Mouse (Mus musculus) liver, embryonic 16.5 days (tissue): ENCODE measurements around the gene Gadd45g. TPM values are rescaled to one million over a fixed set of nuclear protein-coding genes. Genes with fewer than 3 reads are reported as not detected.

Source experiments
- ATAC-seq: fragments of 200-750 bp; cut with Nextera tagmentation; 2 replicates; pipeline ENCODE4 v1.8.0; 2017; ENCODE audit warnings: low read depth, mild to moderate bottlenecking, moderate number of reproducible peaks, moderate library complexity
- H3K27ac ChIP-seq: fragments of 300-500 bp; sonication (generic); 2 replicates; pipeline ENCODE4 v1.5.1; 2014; ENCODE audit warnings: mild to moderate bottlenecking, low read length
- H3K27me3 ChIP-seq: fragments of 300-500 bp; sonication (generic); 2 replicates; pipeline ENCODE4 v1.6.1; 2014; ENCODE audit warnings: low read depth, low read length, mixed read lengths; ENCODE audit not compliant: control insufficient read depth, insufficient read depth
- H3K36me3 ChIP-seq: fragments of 300-500 bp; sonication (generic); 2 replicates; pipeline ENCODE4 v1.6.1; 2014; ENCODE audit warnings: mild to moderate bottlenecking; ENCODE audit not compliant: control insufficient read depth, insufficient read depth
- H3K4me1 ChIP-seq: fragments of 300-500 bp; sonication (generic); 2 replicates; pipeline ENCODE4 v1.6.1; 2014; ENCODE audit warnings: low read depth, low read length, mixed read lengths; ENCODE audit not compliant: control insufficient read depth
- H3K4me2 ChIP-seq: fragments of 300-500 bp; sonication (generic); 2 replicates; pipeline ENCODE4 v1.6.1; 2014; ENCODE audit warnings: low read depth, low read length, mixed read lengths
- H3K4me3 ChIP-seq: fragments of 300-500 bp; sonication (generic); 2 replicates; pipeline ENCODE4 v1.5.1; 2014; ENCODE audit warnings: low read depth, mild to moderate bottlenecking, low read length
- H3K9ac ChIP-seq: fragments of 300-500 bp; sonication (generic); 2 replicates; pipeline ENCODE4 v1.6.1; 2014; ENCODE audit warnings: low read depth, low read length
- H3K9me3 ChIP-seq: fragments of 300-500 bp; sonication (generic); replicated peaks from 2 replicates; pipeline ENCODE4 v1.6.1; 2016; ENCODE audit warnings: low read length; ENCODE audit not compliant: control insufficient read depth
- WGBS: fragments of 180-500 bp; shearing (Covaris S2); extraction: QIAGEN DNeasy Blood & Tissue Kit; methylation state at CpG from one replicate; pipeline ENCODE4 v1.1.7; 2014; ENCODE audit not compliant: insufficient replicate concordance; 5-methylcytosine and 5-hydroxymethylcytosine counted together
- polyA plus RNA-seq: library from polyadenylated mRNA; unstranded; fragments of >200 nt; fragmentation: Nextera tagmentation; extraction: Ambion mirVana; gene quantifications from 2 replicates; pipeline ENCODE4 v1.2.1, GENCODE M21; 2015

The Gadd45g gene
- polyA plus RNA-seq, 1 experiment from 2014 or later, result 11.7 TPM

DNA sequence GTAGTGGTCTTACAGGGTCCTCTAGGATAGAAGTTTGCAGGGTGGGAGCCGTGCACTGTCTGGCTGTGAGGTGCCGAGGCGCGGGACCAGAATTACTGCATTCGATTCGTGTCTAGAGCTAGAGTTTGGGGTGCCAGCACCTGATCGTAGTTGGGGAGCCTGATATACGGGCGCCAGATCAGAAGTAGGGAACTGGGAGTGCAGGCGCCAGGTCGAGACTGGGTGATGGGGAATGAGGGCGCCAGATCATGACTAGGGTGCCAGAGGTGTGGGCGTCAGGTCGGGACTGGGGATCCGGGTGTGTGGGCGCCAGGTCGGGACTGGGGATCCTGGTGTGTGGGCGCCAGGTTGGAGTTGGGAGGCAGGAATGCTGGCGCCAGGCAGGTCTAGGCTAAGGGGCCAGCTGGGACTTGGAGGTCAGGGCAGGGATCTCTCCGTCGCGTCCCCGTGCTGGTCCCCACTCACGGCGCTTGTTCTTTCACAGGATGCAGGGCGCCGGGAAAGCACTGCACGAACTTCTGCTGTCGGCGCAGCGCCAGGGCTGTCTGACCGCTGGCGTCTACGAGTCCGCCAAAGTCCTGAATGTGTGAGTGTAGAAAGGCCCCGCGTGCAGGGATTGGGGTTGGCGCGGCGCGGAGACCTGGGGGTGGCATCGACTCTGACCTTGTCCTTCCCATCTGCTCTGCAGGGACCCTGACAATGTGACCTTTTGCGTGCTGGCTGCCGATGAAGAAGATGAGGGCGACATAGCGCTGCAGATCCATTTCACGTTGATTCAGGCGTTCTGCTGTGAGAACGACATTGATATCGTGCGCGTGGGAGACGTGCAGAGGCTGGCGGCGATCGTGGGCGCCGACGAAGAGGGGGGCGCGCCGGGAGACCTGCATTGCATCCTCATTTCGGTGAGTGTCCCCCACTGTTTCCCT lies 653 bp downstream of the Gadd45g start:
- no peak; the same call in 1 of the 2 replicates for ATAC-seq
- Histone ChIP-seq H3K27ac (peak overlapping the region; percentile 91), H3K4me3 (peak overlapping the region; percentile 83), H3K9me3 (no peaks in the 10 kb centered on the region), H3K4me2 (peak overlapping the region; percentile 99), H3K9ac (peak overlapping the region; percentile 87), H3K36me3 (no peaks in the 10 kb centered on the region), H3K27me3 (no peaks in the 10 kb centered on the region; the same call in 1 of the 2 replicates), H3K4me1 (peaks cover 66% of the 10 kb centered on the region)
- under 1% methylated on average over 63 of the region's 63 CpGs for WGBS

DNA sequence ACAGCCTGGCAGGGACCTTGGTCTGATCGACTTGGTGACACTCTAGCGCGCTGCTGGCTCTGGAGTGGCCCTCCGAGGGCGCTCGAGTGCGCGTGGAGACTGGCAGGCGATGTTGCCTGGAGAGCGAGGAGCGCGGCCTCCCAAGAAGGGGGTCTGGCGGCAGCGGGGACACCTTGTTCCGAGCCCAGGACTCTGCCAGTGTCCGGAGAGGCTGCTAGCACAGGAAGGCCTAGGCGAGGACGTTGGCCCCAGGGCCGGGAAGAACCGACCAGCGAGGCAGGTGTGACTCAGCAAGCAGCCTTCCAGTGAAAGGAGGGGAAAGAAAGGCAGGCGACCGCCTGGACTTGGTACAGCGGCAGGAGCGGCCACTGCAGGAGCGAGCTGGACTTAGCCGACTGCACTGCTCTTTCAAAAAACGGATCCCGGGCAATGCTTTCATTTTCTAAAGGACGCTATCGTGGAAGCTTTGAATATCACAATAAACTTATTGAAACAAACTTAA lies 1.6 kb downstream of the Gadd45g start:
- Histone ChIP-seq H3K9ac (peak overlapping the region; percentile 87), H3K36me3 (no peaks in the 10 kb centered on the region), H3K27me3 (no peaks in the 10 kb centered on the region; the same call in 1 of the 2 replicates), H3K4me3 (peak overlapping the region; percentile 83), H3K27ac (peak overlapping the region; percentile 91), H3K4me1 (peaks cover 57% of the 10 kb centered on the region), H3K4me2 (peak overlapping the region; percentile 99), H3K9me3 (no peaks in the 10 kb centered on the region)
- WGBS, result under 1% methylated on average over 31 of the region's 31 CpGs
- peak; percentile 44 for ATAC-seq

DNA sequence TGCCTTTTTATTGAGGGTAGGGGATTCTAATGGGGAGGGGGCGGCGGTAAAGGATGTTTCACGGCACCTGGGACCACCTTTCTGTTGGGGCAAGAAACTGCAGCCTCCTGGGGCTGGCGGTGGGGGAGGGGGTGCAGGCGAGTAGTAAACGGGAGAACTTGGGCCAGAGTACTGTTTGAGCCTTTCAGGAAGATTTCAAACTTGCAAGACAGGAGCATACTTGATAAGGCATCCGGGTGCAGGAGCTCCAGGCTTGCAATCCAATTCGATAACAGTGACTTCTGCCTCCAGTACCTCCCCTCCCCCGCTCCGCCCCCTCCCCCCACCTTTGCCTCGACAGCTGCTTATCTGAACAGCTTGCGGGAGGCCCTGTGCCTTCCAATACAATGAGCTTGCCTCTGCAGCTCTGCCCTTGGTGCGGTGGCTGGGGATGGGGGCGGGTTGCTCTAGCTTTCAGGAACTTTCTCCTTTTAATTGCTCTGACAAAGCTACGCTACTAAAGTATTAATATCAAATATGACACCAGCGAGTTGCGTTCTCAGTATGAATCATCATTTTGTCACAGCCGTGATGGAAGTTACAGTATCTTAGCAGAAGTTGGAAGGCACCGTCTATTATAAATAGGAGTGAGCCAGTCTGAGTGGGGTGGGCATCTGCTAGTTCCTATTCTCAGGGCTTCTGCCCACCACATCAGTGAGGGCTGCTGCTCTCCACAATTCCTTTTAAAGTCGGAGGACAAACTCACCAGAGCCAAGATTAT lies 2.2 kb downstream of the Gadd45g start:
- Histone ChIP-seq H3K4me1 (peaks cover 57% of the 10 kb centered on the region), H3K36me3 (no peaks in the 10 kb centered on the region), H3K27ac (peak overlapping the region; percentile 91), H3K27me3 (no peaks in the 10 kb centered on the region; the same call in 1 of the 2 replicates), H3K4me2 (peak overlapping the region; percentile 99), H3K4me3 (peak overlapping the region; percentile 83), H3K9me3 (no peaks in the 10 kb centered on the region), H3K9ac (peak overlapping the region; percentile 87)
- WGBS, result under 1% methylated on average over 20 of the region's 20 CpGs
- peak; percentile 72 for ATAC-seq

DNA sequence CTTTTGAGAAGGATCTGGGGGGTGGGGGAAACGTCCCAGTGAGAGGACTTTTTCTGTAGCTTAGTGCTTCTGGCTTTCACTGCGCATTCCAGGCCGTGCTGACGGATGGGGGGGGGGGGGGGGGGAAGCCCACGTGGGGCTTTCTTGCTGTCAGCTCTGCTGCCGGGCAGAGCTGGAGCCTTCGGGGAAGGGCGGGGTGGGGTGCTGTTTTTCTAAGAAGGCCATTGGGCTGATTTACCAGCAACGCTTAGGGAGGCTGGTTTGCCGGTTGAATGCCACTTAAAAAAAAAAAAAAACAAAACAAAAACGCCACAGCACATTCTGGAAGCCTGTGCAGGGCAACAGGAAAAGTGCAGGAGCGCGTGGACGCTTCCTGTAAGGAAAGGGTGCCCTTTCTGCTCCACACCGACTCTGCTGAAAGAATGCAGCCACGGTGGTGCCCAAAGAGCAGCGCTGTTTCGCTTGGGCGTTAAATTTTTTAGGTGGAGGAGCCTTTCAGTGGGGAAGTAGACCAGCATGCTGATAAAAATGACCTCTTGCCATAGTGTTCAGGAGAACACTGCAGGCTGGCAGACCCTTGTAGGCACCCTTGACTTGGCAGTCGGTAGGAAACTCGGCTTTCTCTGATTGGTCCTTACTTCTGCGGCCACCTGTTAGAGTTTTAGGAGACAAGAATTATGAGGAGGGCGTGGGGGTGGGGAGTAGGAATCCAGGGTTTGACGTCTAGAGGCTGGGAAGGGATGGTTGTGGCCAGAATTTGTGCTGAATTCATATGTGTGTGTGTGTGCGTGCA lies 3.0 kb downstream of the Gadd45g start:
- Histone ChIP-seq H3K27ac (peak overlapping the region; percentile 91), H3K4me1 (peaks cover 57% of the 10 kb centered on the region), H3K36me3 (no peaks in the 10 kb centered on the region), H3K9me3 (no peaks in the 10 kb centered on the region), H3K27me3 (no peaks in the 10 kb centered on the region; the same call in 1 of the 2 replicates), H3K9ac (peak overlapping the region; percentile 87), H3K4me2 (peak overlapping the region; percentile 99), H3K4me3 (peak overlapping the region; percentile 83)
- peak; percentile 12 for ATAC-seq
- 5% methylated on average over 23 of the region's 25 CpGs for WGBS

DNA sequence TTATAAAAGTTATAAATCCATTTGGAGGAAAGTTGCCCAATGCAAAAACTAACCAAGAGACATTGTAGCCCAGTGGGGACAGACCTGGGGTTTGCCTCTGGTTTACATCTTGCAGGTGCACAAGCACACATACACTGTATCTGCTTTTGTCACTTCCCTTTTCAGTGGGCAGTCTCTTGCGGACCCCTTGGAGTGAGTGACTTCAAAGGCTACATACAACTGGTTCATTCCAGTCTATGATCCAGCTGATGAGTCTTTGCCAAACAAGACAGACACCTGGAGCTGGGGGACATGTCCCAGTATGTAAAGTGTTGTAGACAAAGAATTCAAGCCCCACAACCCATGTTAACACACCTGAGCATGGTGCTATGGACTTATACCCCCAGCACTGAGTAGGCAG lies 4.1 kb downstream of the Gadd45g start:
- Histone ChIP-seq H3K27me3 (no peaks in the 10 kb centered on the region; the same call in 1 of the 2 replicates), H3K9ac (no peak overlapping the region), H3K27ac (no peak overlapping the region), H3K9me3 (no peaks in the 10 kb centered on the region), H3K4me3 (no peak overlapping the region), H3K36me3 (no peaks in the 10 kb centered on the region), H3K4me1 (peaks cover 50% of the 10 kb centered on the region), H3K4me2 (no peak overlapping the region)
- ATAC-seq, result no peak
- 63% methylated on average over 1 of the region's 1 CpGs for WGBS

DNA sequence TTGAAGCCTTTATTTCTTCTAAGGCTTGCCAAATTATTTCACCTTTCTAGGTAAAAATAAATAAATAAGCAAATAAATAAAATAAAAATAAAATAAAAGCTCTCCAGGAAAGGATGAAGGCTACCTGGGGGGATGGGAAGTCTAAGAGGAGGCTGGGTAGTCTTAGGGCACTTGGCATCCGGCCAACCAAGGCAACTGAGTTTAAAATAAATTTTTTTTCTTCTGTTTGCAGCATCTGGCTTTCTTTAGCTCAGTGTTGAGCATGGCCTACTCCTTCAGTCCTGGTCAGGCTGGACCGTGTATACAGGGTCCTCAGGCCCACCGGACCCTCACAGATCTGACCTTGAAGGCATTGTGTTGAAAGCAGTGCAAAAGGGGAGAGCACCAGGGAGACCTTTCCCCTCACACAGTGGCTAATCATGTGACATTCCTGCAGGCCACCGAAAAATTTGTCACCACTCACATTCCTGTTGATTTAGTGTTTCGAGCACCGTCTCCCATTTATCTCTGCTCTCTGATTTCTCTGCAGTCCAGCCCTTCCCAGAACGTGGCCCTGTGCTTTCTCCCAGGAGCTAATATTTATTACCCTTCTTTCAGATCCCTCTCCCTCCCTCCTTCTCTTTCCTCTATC lies 6.2 kb downstream of the Gadd45g start:
- H3K36me3 ChIP-seq, result no peaks in the 10 kb centered on the region
- H3K27me3 ChIP-seq, result no peaks in the 10 kb centered on the region; the same call in 1 of the 2 replicates
- peaks cover 38% of the 10 kb centered on the region for H3K4me1 ChIP-seq
- no peak overlapping the region for H3K9ac ChIP-seq
- no peak overlapping the region for H3K4me3 ChIP-seq
- WGBS, result 46% methylated on average over 7 of the region's 7 CpGs
- no peak for ATAC-seq
- no peaks in the 10 kb centered on the region for H3K9me3 ChIP-seq
- H3K27ac ChIP-seq, result no peak overlapping the region
- no peak overlapping the region for H3K4me2 ChIP-seq

DNA sequence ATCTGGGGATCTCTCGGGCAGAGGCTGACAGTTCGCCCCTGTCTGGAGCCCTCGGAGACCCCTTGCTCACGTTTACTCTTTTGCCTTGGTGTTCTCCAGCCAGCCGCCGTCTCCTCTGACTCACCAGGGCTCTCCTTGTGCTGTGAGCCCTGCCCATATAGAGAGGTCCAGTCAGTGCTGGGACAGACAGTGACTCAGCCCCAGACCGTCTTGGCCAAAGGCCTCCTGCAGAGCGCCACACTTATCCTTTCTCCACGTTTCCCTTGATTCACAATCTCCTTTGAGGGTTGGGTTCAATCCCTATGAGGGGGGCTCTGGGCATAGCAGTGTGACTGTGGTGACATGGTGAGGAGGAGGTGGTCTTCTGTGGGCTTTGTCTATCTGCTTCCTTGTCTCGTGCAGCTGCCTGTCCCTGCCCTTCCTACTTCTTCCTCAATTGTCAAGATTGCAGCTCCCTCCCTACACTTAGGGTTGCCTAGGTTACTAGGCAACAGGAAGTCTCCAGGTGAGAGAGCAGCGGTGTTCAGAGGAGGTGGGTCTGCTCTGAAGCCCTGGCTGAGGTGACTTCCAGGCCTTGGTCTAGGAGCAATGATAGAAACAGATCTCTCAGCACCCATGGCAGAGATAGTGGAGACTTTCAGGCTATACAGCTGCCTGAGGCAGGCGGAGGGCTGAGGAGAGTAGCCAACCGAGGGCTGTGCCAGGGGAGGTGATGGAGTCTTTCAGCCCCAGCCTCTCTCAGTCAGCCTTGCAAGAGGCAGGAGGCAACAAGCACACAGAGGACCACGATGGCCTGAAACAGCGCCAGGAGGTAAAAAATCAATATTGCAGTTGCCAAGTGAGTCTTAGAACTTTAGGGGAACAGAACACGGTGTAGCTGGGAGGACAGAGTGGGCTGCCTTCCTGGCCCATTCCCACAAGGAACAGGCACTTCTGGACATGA lies 7.1 kb downstream of the Gadd45g start:
- no peak overlapping the region for H3K9ac ChIP-seq
- H3K4me1 ChIP-seq, result peaks cover 29% of the 10 kb centered on the region
- H3K27ac ChIP-seq, result no peak overlapping the region

More for the DNA sequence above, 7.1 kb downstream of the Gadd45g start:
- 45% methylated on average over 16 of the region's 16 CpGs for whole genome bisulfite sequencing
- no peak overlapping the region for H3K4me3 ChIP-seq
- H3K36me3 ChIP-seq, result no peaks in the 10 kb centered on the region
- H3K9me3 ChIP-seq, result no peaks in the 10 kb centered on the region
- no peak for ATAC-seq
- H3K27me3 ChIP-seq, result no peaks in the 10 kb centered on the region; the same call in 1 of the 2 replicates
- no peak overlapping the region for H3K4me2 ChIP-seq
